22 mouse cellular contexts compared by ENCODE assay signal in the genomic region with DNA sequence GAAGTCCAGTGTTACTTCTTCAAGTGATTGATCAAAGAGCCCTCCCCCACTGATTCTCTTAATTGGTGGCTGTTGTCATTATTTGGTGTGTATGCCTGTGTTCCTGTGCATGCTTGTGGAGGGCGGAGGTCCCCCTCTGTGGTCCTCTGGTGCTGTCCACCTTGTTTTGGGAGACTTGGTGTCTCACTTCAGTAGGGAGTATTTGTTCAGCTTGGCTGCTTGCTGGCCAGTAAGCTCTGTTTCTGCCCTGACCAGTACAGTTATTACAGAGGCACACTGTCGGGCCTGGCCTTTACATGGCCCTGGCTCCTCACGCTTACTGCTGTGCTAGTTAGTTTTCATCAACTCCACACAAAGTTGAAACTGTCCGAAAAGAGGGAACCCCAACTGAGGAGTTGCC.
DNase-seq lines count a peak whose midpoint lies in the region; ATAC-seq and TF ChIP-seq lines count a peak whose summit lies in the region.
"Had no signal": no experiment of that assay in that cellular context is flagged by ENCODE, and none has a peak within 500 bp of the region (broad histone marks: within the 10 kb centered on the region; RNA-seq: fewer than 3 reads in every experiment).

No protein-coding gene starts in this region.

- no peak for TF ChIP-seq POLR2A in myocyte (IDR thresholded peaks at IDR 0.05; ENCODE audit: insufficient read length, low read depth)

- no peak overlapping the region for H3K4me3 ChIP-seq in embryonic facial prominence, embryonic 12.5 days
- H3K4me3 ChIP-seq in embryonic facial prominence, embryonic 10.5 days: no peak overlapping the region
- H3K4me3 ChIP-seq in kidney, embryonic 14.5 days (ENCODE audit: low read length): no peak overlapping the region
- H3K4me3 ChIP-seq in layer of hippocampus, adult 2 months: no peak overlapping the region
- H3K4me3 ChIP-seq in myocyte: no peak overlapping the region
- H3K4me3 ChIP-seq: embryonic facial prominence, embryonic 15.5 days; erythroblast, embryonic 14.5 days; forebrain, embryonic 10.5 days; heart, embryonic 12.5 days had no signal

- no peak for DNase-seq in embryonic facial prominence, embryonic 10.5 days (ENCODE audit: low spot score)
- DNase-seq in kidney, adult 18-20 months: no peak
- no peak for DNase-seq in layer of hippocampus, adult 2 months (ENCODE audit: low spot score in 2 of 2)
- no peak for DNase-seq in layer of hippocampus, adult 8-10 months (ENCODE audit: low spot score in 2 of 2)
- no peak for DNase-seq in embryo, embryonic 9.5 days (ENCODE audit: extremely low spot score)
- DNase-seq: adrenal gland, adult 8-10 months; adrenal gland, postnatal 36 days; B cell, adult 2 months; cerebellum, adult 2 months; cerebellum, postnatal 10 days; embryo, embryonic 11 days; gastrocnemius, postnatal 14 days had no signal

- no peak for TF ChIP-seq CTCF in layer of hippocampus, adult 2 months (conservative IDR thresholded peaks at IDR 0.05)

- H3K4me1 ChIP-seq in embryonic facial prominence, embryonic 12.5 days: peaks cover 30% of the 10 kb centered on the region
- peaks cover 30% of the 10 kb centered on the region for H3K4me1 ChIP-seq in embryonic facial prominence, embryonic 10.5 days
- peaks cover 4% of the 10 kb centered on the region; the same call in 1 of the 2 replicates for H3K4me1 ChIP-seq in kidney, embryonic 14.5 days (ENCODE audit: control insufficient read depth, insufficient read depth, low read length)

- peaks cover 100% of the 10 kb centered on the region for H3K79me2 ChIP-seq in myocyte (ENCODE audit: control insufficient read depth, insufficient read depth)

- H3K27ac ChIP-seq in embryonic facial prominence, embryonic 12.5 days: 0 out of 2 replicates have a peak overlapping the region, but pooled peaks have one; percentile 17
- no peak overlapping the region for H3K27ac ChIP-seq in embryonic facial prominence, embryonic 10.5 days (replicated peaks)
- peak overlapping the region; percentile 55; the same call in 1 of the 2 replicates for H3K27ac ChIP-seq in kidney, embryonic 14.5 days (ENCODE audit: low read depth, low read length)
- peak overlapping the region; percentile 54 for H3K27ac ChIP-seq in layer of hippocampus, adult 2 months
- H3K27ac ChIP-seq: embryonic facial prominence, embryonic 15.5 days; forebrain, embryonic 10.5 days had no signal

- no peak overlapping the region for H3K4me2 ChIP-seq in embryonic facial prominence, embryonic 12.5 days (replicated peaks)
- no peak overlapping the region; the same call in 1 of the 2 replicates for H3K4me2 ChIP-seq in kidney, embryonic 14.5 days (replicated peaks; ENCODE audit: low read depth, low read length)
- peak overlapping the region; percentile 57 for H3K4me2 ChIP-seq in myocyte (ENCODE audit: low read depth)
- H3K4me2 ChIP-seq: embryonic facial prominence, embryonic 15.5 days; heart, embryonic 12.5 days had no signal

- H3K27me3 ChIP-seq in embryonic facial prominence, embryonic 12.5 days: no peaks in the 10 kb centered on the region
- no peaks in the 10 kb centered on the region for H3K27me3 ChIP-seq in embryonic facial prominence, embryonic 10.5 days (replicated peaks; ENCODE audit: low read depth, poor library complexity, severe bottlenecking)
- no peaks in the 10 kb centered on the region for H3K27me3 ChIP-seq in kidney, embryonic 14.5 days (ENCODE audit: control insufficient read depth, insufficient read depth, low read length)
- H3K27me3 ChIP-seq in myocyte (ENCODE audit: control insufficient read depth, insufficient read depth, insufficient read length): no peaks in the 10 kb centered on the region
- H3K27me3 ChIP-seq: embryonic facial prominence, embryonic 15.5 days; heart, embryonic 12.5 days had no signal

- no peaks in the 10 kb centered on the region for H3K9me3 ChIP-seq in embryonic facial prominence, embryonic 12.5 days
- no peaks in the 10 kb centered on the region for H3K9me3 ChIP-seq in embryonic facial prominence, embryonic 10.5 days
- H3K9me3 ChIP-seq in kidney, embryonic 14.5 days (ENCODE audit: control insufficient read depth, low read length): no peaks in the 10 kb centered on the region
- H3K9me3 ChIP-seq: embryonic facial prominence, embryonic 15.5 days; forebrain, embryonic 10.5 days; G1E; heart, embryonic 12.5 days had no signal

- no peak overlapping the region for H3ac ChIP-seq in myocyte (ENCODE audit: control insufficient read depth, insufficient read length)

- 86% methylated on average over 4 of the region's 4 CpGs for WGBS in embryonic facial prominence, embryonic 12.5 days
- WGBS in embryonic facial prominence, embryonic 10.5 days: 95% methylated on average over 4 of the region's 4 CpGs
- 65% methylated on average over 4 of the region's 4 CpGs for WGBS in kidney, embryonic 14.5 days

- no peaks in the 10 kb centered on the region for H3K36me3 ChIP-seq in embryonic facial prominence, embryonic 12.5 days
- no peaks in the 10 kb centered on the region for H3K36me3 ChIP-seq in embryonic facial prominence, embryonic 10.5 days (replicated peaks)
- no peaks in the 10 kb centered on the region for H3K36me3 ChIP-seq in kidney, embryonic 14.5 days (ENCODE audit: control insufficient read depth, insufficient read depth, low read length)
- H3K36me3 ChIP-seq in myocyte (ENCODE audit: control insufficient read depth, insufficient read depth): no peaks in the 10 kb centered on the region
- H3K36me3 ChIP-seq: embryonic facial prominence, embryonic 15.5 days; forebrain, embryonic 10.5 days; G1E; heart, embryonic 12.5 days had no signal

- H3K9ac ChIP-seq in embryonic facial prominence, embryonic 12.5 days: no peak overlapping the region
- H3K9ac ChIP-seq in kidney, embryonic 14.5 days (ENCODE audit: low read depth, low read length): no peak overlapping the region
- H3K9ac ChIP-seq: embryonic facial prominence, embryonic 15.5 days; heart, embryonic 12.5 days had no signal

- no peak for ATAC-seq in embryonic facial prominence, embryonic 12.5 days (ENCODE audit: insufficient number of reproducible peaks, insufficient read depth, low FRiP score, low TSS enrichment)
- ATAC-seq in kidney, embryonic 14.5 days (ENCODE audit: low FRiP score, low TSS enrichment): peak; percentile 52
- ATAC-seq: CD4-positive, CD25-positive, alpha-beta regulatory T cell, adult 4 months; forebrain, embryonic 14.5 days had no signal

TF ChIP-seq in myocyte, 11 proteins besides CTCF, POLR2A, EP300 and RAD21:
- TF ChIP-seq MYOG (IDR thresholded peaks at IDR 0.05; ENCODE audit: control insufficient read depth in 1 of 3, insufficient read depth in 1 of 3, insufficient read length in 2 of 3, low read depth in 2 of 3) (no peak), USF1 (IDR thresholded peaks at IDR 0.05; ENCODE audit: low read depth) (no peak), REST (IDR thresholded peaks at IDR 0.05; ENCODE audit: insufficient read depth, insufficient read length) (no peak), POLR2AphosphoS2 (IDR thresholded peaks at IDR 0.05; ENCODE audit: insufficient read length, low read depth) (no peak), E2F4 (IDR thresholded peaks at IDR 0.05; ENCODE audit: insufficient read depth) (no peak), SRF (IDR thresholded peaks at IDR 0.05; ENCODE audit: control insufficient read depth, insufficient read length, low read depth) (no peak), TCF12 (IDR thresholded peaks at IDR 0.05; ENCODE audit: insufficient read depth, poor library complexity, severe bottlenecking) (no peak), MYOD1 (IDR thresholded peaks at IDR 0.05; ENCODE audit: control insufficient read depth in 1 of 3, insufficient read length in 2 of 3, low read depth in 2 of 3) (no peak), MAX (IDR thresholded peaks at IDR 0.05; ENCODE audit: low read depth) (no peak), TCF3 (IDR thresholded peaks at IDR 0.05; ENCODE audit: insufficient read length, low read depth) (no peak), CEBPB (IDR thresholded peaks at IDR 0.05; ENCODE audit: insufficient read depth, poor library complexity, severe bottlenecking) (no peak)
